Mouse (Mus musculus) Patski (cell line): ENCODE data around the gene Slc25a19. TPM values are rescaled to one million over a fixed set of nuclear protein-coding genes. Genes with fewer than 3 reads are reported as not detected.

ENCODE experiments used
- ATAC-seq: fragments of 100-300 bp; one replicate; pipeline ENCODE4 v1.8.0; 2021
- CTCF ChIA-PET: fragments of 350-600 bp; sonication (Branson Sonifier 250); formaldehyde crosslinking; loops from one replicate; lab custom pipeline; 2022; ENCODE audit warnings: inconsistent platforms; lab: Charles Lee
- POLR2A ChIA-PET: fragments of 350-600 bp; sonication (Branson Sonifier 250); formaldehyde crosslinking; loops from one replicate; lab custom pipeline; 2022; ENCODE audit warnings: antibody characterized with exemption, inconsistent platforms; lab: Charles Lee
- DNase-seq: peaks from one replicate; pipeline ENCODE4 v3.0.0-alpha.2; 2011; ENCODE audit warnings: low read depth, low spot score
- H3K27me3 ChIP-seq: fragments of 371-371 bp; one replicate; pipeline ENCODE4 v1.5.1; 2021
- CTCF ChIP-seq: fragments of 100-300 bp; IDR thresholded peaks from one replicate; pipeline ENCODE4 v1.5.1; 2021
- in situ Hi-C: fragments of 300-500 bp; cut with MboI; formaldehyde crosslinking; loops from 3 replicates; pipeline ENCODE4 v1.11.1; 2018; ENCODE audit warnings: low pct_unique_long_range_greater_than_20kb, mixed read lengths
- polyA plus RNA-seq: library from polyadenylated mRNA; unstranded; gene quantifications from one replicate; pipeline ENCODE4 v1.2.3, GENCODE M21; 2021

Gene Slc25a19
- polyA plus RNA-seq, 1 experiment from 2014 or later = 48.1 TPM

- POLR2A ChIA-PET = no interaction called here
- ATAC-seq (no peak), DNase-seq (no peak)
- in situ Hi-C loops = loop anchor here (5.0 to 10.0 kb wide), 2 partner anchors 71 to 233 kb away; no protein-coding TSS in a partner anchor
- CTCF ChIA-PET = interaction anchor here (1.1 to 1.4 kb wide), 2 partner anchors 10 to 72 kb away, joined by 4 to 5 read pairs; no protein-coding TSS in a partner anchor
- H3K27me3 ChIP-seq = no peaks in the 10 kb centered on the region
- no peak for TF ChIP-seq CTCF
Observed at GRCm38 (mm10) chr11:115641664-115642036, 13.6 kb upstream of the Slc25a19 start.

- in situ Hi-C loops = loop anchor here (5.0 to 10.0 kb wide), 2 partner anchors 71 to 234 kb away; no protein-coding TSS in a partner anchor
- no peaks in the 10 kb centered on the region for H3K27me3 ChIP-seq
- DNase-seq (no peak), ATAC-seq (no peak)
- POLR2A ChIA-PET = no interaction called here
- TF ChIP-seq CTCF = no peak
- CTCF ChIA-PET = interaction anchor here (1.1 to 1.4 kb wide), 3 partner anchors 10 to 72 kb away, joined by 3 to 5 read pairs (median 4); no protein-coding TSS in a partner anchor
Observed at GRCm38 (mm10) chr11:115640978-115641663, 13.0 kb upstream of the Slc25a19 start.

- POLR2A ChIA-PET = no interaction called here
- H3K27me3 ChIP-seq = no peaks in the 10 kb centered on the region
- DNase-seq = no peak
- CTCF ChIA-PET = interaction anchor here (1.3 kb wide), 1 partner anchor 65 kb away, joined by 3 read pairs; no protein-coding TSS in a partner anchor
- in situ Hi-C loops = loop anchor here (5.0 to 10.0 kb wide), 2 partner anchors 72 to 234 kb away; no protein-coding TSS in a partner anchor
- no peak for TF ChIP-seq CTCF
- no peak for ATAC-seq
Observed at GRCm38 (mm10) chr11:115640311-115640828, 12.3 kb upstream of the Slc25a19 start.

GRCm38 (mm10) chr11:115639540-115639939 lies 11.4 kb upstream of the Slc25a19 start:
- ChIA-PET CTCF (interaction anchor here (1.3 kb wide), 1 partner anchor 66 kb away, joined by 3 read pairs; no protein-coding TSS in a partner anchor), POLR2A (no interaction called here)
- TF ChIP-seq CTCF = no peak
- DNase-seq = no peak
- no peak for ATAC-seq
- in situ Hi-C loops = loop anchor here (5.0 kb wide), 1 partner anchor 173 kb away; the partner anchor contains the start of genes Caskin2 and Tsen54
- H3K27me3 ChIP-seq = no peaks in the 10 kb centered on the region

GRCm38 (mm10) chr11:115638498-115639409 lies 10.7 kb upstream of the Slc25a19 start:
- H3K27me3 ChIP-seq = no peaks in the 10 kb centered on the region
- POLR2A ChIA-PET = interaction anchor here (0.6 kb wide), 1 partner anchor 459 kb away, joined by 4 read pairs; no protein-coding TSS in a partner anchor
- in situ Hi-C loops = loop anchor here (5.0 kb wide), 1 partner anchor 174 kb away; the partner anchor contains the start of genes Caskin2 and Tsen54
- CTCF ChIA-PET = interaction anchor here (0.6 to 1.6 kb wide), 2 partner anchors 8 to 84 kb away, joined by 3 read pairs; no protein-coding TSS in a partner anchor
- TF ChIP-seq CTCF = no peak
- DNase-seq (no peak), ATAC-seq (no peak)

GRCm38 (mm10) chr11:115636960-115637359 lies 8.9 kb upstream of the Slc25a19 start:
- no peak for TF ChIP-seq CTCF
- ATAC-seq (no peak), DNase-seq (no peak)
- in situ Hi-C loops = loop anchor here (5.0 kb wide), 1 partner anchor 175 kb away; the partner anchor contains the start of genes Caskin2 and Tsen54
- ChIA-PET POLR2A (no interaction called here), CTCF (interaction anchor here (1.6 kb wide), 1 partner anchor 86 kb away, joined by 3 read pairs; no protein-coding TSS in a partner anchor)
- H3K27me3 ChIP-seq = no peaks in the 10 kb centered on the region

- TF ChIP-seq CTCF = no peak
- DNase-seq = no peak
- ChIA-PET POLR2A (no interaction called here), CTCF (interaction anchor here (1.2 to 1.4 kb wide), 2 partner anchors 12 to 79 kb away, joined by 3 to 5 read pairs; no protein-coding TSS in a partner anchor)
- no peak for ATAC-seq
- in situ Hi-C loops = loop anchor here (5.0 kb wide), 1 partner anchor 177 kb away; the partner anchor contains the start of genes Caskin2 and Tsen54
- H3K27me3 ChIP-seq = no peaks in the 10 kb centered on the region
Observed at GRCm38 (mm10) chr11:115635484-115635883, 7.4 kb upstream of the Slc25a19 start.

GRCm38 (mm10) chr11:115635041-115635440 lies 6.9 kb upstream of the Slc25a19 start:
- CTCF ChIA-PET = interaction anchor here (1.2 to 1.4 kb wide), 2 partner anchors 12 to 80 kb away, joined by 3 to 5 read pairs; no protein-coding TSS in a partner anchor
- TF ChIP-seq CTCF = no peak
- POLR2A ChIA-PET = no interaction called here
- ATAC-seq (no peak), DNase-seq (no peak)
- H3K27me3 ChIP-seq = no peaks in the 10 kb centered on the region
- in situ Hi-C loops = loop anchor here (5.0 kb wide), 1 partner anchor 177 kb away; the partner anchor contains the start of genes Caskin2 and Tsen54

- no peak for DNase-seq
Observed at GRCm38 (mm10) chr11:115634109-115634508, 6.0 kb upstream of the Slc25a19 start.

More at GRCm38 (mm10) chr11:115634109-115634508, 6.0 kb upstream of the Slc25a19 start:
- ChIA-PET POLR2A (no interaction called here), CTCF (interaction anchor here (1.2 to 1.5 kb wide), 3 partner anchors 13 to 81 kb away, joined by 3 to 5 read pairs (median 3); no protein-coding TSS in a partner anchor)
- ATAC-seq = no peak
- no peaks in the 10 kb centered on the region for H3K27me3 ChIP-seq
- in situ Hi-C loops = no loop called here
- TF ChIP-seq CTCF = no peak
